15 mouse cellular contexts compared by ENCODE assay signal in the genomic region with DNA sequence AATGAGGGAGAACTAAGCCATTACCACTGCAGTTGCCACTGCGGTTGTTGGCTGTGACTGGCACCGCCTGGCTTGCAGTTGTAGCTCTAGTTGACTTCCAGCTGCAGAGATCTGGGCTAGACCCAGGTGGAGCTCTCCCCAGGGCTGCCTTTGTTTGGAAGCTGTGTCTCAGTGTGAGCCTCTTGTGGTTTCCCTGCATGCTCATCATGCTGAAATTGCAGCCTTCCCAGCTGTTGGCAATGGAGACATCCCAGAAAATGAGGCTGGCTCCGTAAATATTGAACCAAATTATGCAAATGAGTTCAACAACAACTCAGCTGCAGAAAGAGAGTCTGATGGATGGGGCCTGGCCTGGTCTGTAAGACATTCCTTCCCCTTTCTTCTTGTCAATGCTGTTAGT.
DNase-seq lines count a peak whose midpoint lies in the region; ATAC-seq lines count a peak whose summit lies in the region.
"Had no signal": no experiment of that assay in that cellular context is flagged by ENCODE, and none has a peak within 500 bp of the region (broad histone marks: within the 10 kb centered on the region; RNA-seq: fewer than 3 reads in every experiment).

No protein-coding gene starts in this region.

- H3K4me3 ChIP-seq in heart, embryonic 16.5 days (ENCODE audit: low read length) = no peak overlapping the region
- H3K4me3 ChIP-seq in neural tube, embryonic 13.5 days = no peak overlapping the region
- no peak overlapping the region for H3K4me3 ChIP-seq in embryonic facial prominence, embryonic 14.5 days (ENCODE audit: low read depth, low read length)
- no peak overlapping the region for H3K4me3 ChIP-seq in midbrain, embryonic 15.5 days
- H3K4me3 ChIP-seq: stomach, embryonic 15.5 days had no signal

- no peaks in the 10 kb centered on the region for H3K9me3 ChIP-seq in heart, embryonic 16.5 days (replicated peaks; ENCODE audit: control insufficient read depth, low read length)
- no peaks in the 10 kb centered on the region for H3K9me3 ChIP-seq in neural tube, embryonic 13.5 days
- no peaks in the 10 kb centered on the region for H3K9me3 ChIP-seq in embryonic facial prominence, embryonic 14.5 days (ENCODE audit: control insufficient read depth, low read length)
- no peaks in the 10 kb centered on the region for H3K9me3 ChIP-seq in midbrain, embryonic 15.5 days
- H3K9me3 ChIP-seq: stomach, embryonic 15.5 days had no signal

- 56% methylated on average over 3 of the region's 3 CpGs for WGBS in heart, embryonic 16.5 days
- 21% methylated on average over 3 of the region's 3 CpGs for WGBS in neural tube, embryonic 13.5 days
- WGBS in embryonic facial prominence, embryonic 14.5 days = 27% methylated on average over 3 of the region's 3 CpGs
- 15% methylated on average over 3 of the region's 3 CpGs for WGBS in midbrain, embryonic 15.5 days

- no peaks in the 10 kb centered on the region for H3K36me3 ChIP-seq in heart, embryonic 16.5 days (ENCODE audit: control insufficient read depth, insufficient read depth)
- H3K36me3 ChIP-seq in neural tube, embryonic 13.5 days = no peaks in the 10 kb centered on the region
- no peaks in the 10 kb centered on the region for H3K36me3 ChIP-seq in embryonic facial prominence, embryonic 14.5 days (ENCODE audit: control insufficient read depth, insufficient read depth, low read length)
- H3K36me3 ChIP-seq in midbrain, embryonic 15.5 days (replicated peaks) = no peaks in the 10 kb centered on the region
- H3K36me3 ChIP-seq: stomach, embryonic 15.5 days had no signal

- ATAC-seq in heart, embryonic 16.5 days (replicated peaks; ENCODE audit: extremely low read depth, insufficient read depth, low FRiP score) = 0 out of 2 replicates have a peak, but pooled peaks have one; percentile 14
- ATAC-seq in neural tube, embryonic 13.5 days (ENCODE audit: low read depth) = peak; percentile 87
- peak; percentile 86 for ATAC-seq in embryonic facial prominence, embryonic 14.5 days (ENCODE audit: low read depth)
- peak; percentile 24; the same call in 1 of the 2 replicates for ATAC-seq in midbrain, embryonic 15.5 days (replicated peaks)
- no peak for ATAC-seq in erythroid progenitor cell, adult 5-6 weeks (replicated peaks; ENCODE audit: low FRiP score, poor library complexity, severe bottlenecking)

- no peak for DNase-seq in heart, postnatal 14 days
- no peak for DNase-seq in neural tube, embryonic 10.5 days (ENCODE audit: extremely low spot score, low spot score)
- peak; percentile 79 for DNase-seq in embryonic facial prominence, embryonic 14.5 days (ENCODE audit: low spot score)
- DNase-seq in kidney, adult 11 months = no peak
- DNase-seq: adrenal gland, postnatal 14 days; cerebellum, adult 11-12 months; lung, postnatal 4 days had no signal

- H3K4me2 ChIP-seq in heart, embryonic 16.5 days (ENCODE audit: low read depth, low read length) = no peak overlapping the region
- H3K4me2 ChIP-seq in neural tube, embryonic 13.5 days = no peak overlapping the region
- H3K4me2 ChIP-seq in embryonic facial prominence, embryonic 14.5 days (ENCODE audit: low read depth, low read length) = no peak overlapping the region
- H3K4me2 ChIP-seq in midbrain, embryonic 15.5 days = no peak overlapping the region
- H3K4me2 ChIP-seq: heart, embryonic 11.5 days; stomach, embryonic 15.5 days had no signal

- no peaks in the 10 kb centered on the region for H3K4me1 ChIP-seq in heart, embryonic 16.5 days (ENCODE audit: control insufficient read depth, insufficient read depth, low read length)
- H3K4me1 ChIP-seq in neural tube, embryonic 13.5 days (replicated peaks) = peaks cover 10% of the 10 kb centered on the region; the same call in 1 of the 2 replicates
- H3K4me1 ChIP-seq in embryonic facial prominence, embryonic 14.5 days (ENCODE audit: control insufficient read depth, insufficient read depth, low read length) = no peaks in the 10 kb centered on the region; the same call in none of the 2 replicates
- no peaks in the 10 kb centered on the region for H3K4me1 ChIP-seq in midbrain, embryonic 15.5 days
- H3K4me1 ChIP-seq: stomach, embryonic 15.5 days had no signal

- no peak overlapping the region for H3K27ac ChIP-seq in heart, embryonic 16.5 days (ENCODE audit: low read length)
- no peak overlapping the region; the same call in 1 of the 2 replicates for H3K27ac ChIP-seq in neural tube, embryonic 13.5 days (replicated peaks)
- H3K27ac ChIP-seq in embryonic facial prominence, embryonic 14.5 days (replicated peaks; ENCODE audit: low read depth, low read length) = 0 out of 2 replicates have a peak overlapping the region, but pooled peaks have one; percentile 39
- no peak overlapping the region for H3K27ac ChIP-seq in midbrain, embryonic 15.5 days
- H3K27ac ChIP-seq: kidney, postnatal 0 days; liver, embryonic 14.5 days; stomach, embryonic 15.5 days had no signal

- intact Hi-C loops in heart, postnatal 14 days (cut with DNase I) = no loop called here

- no peaks in the 10 kb centered on the region for H3K27me3 ChIP-seq in heart, embryonic 16.5 days (ENCODE audit: control insufficient read depth, insufficient read depth, low read length)
- H3K27me3 ChIP-seq in neural tube, embryonic 13.5 days = no peaks in the 10 kb centered on the region
- no peaks in the 10 kb centered on the region for H3K27me3 ChIP-seq in embryonic facial prominence, embryonic 14.5 days (replicated peaks; ENCODE audit: control insufficient read depth, insufficient read depth, low read length)
- H3K27me3 ChIP-seq in midbrain, embryonic 15.5 days (replicated peaks) = no peaks in the 10 kb centered on the region
- H3K27me3 ChIP-seq: stomach, embryonic 15.5 days had no signal

- H3K9ac ChIP-seq in heart, embryonic 16.5 days (ENCODE audit: low read length) = no peak overlapping the region
- no peak overlapping the region for H3K9ac ChIP-seq in neural tube, embryonic 13.5 days
- no peak overlapping the region for H3K9ac ChIP-seq in embryonic facial prominence, embryonic 14.5 days (ENCODE audit: low read depth, low read length)
- no peak overlapping the region for H3K9ac ChIP-seq in midbrain, embryonic 15.5 days
- H3K9ac ChIP-seq: liver, embryonic 14.5 days; stomach, embryonic 15.5 days had no signal
